Mouse (Mus musculus) bone marrow, adult 2 months (tissue): Measurements from ENCODE around the gene Csnk1e. TPM values are rescaled to one million over a fixed set of nuclear protein-coding genes. Genes with fewer than 3 reads are reported as not detected.

Source experiments
- H3K27ac ChIP-seq: fragments of 200-500 bp; 2 replicates; pipeline ENCODE4 v1.5.1; 2012; ENCODE audit warnings: low read depth, mild to moderate bottlenecking, control low read depth, inconsistent platforms, low read length; ENCODE audit not compliant: control insufficient read depth, poor library complexity, insufficient read depth
- H3K4me1 ChIP-seq: fragments of 200-500 bp; 2 replicates; pipeline ENCODE4 v1.6.1; 2011; ENCODE audit warnings: low read length; ENCODE audit not compliant: control insufficient read depth, insufficient read depth
- H3K4me3 ChIP-seq: fragments of 200-500 bp; replicated peaks from 2 replicates; pipeline ENCODE3; 2011; ENCODE audit warnings: mild to moderate bottlenecking, low read depth, low read length, control low read depth; ENCODE audit not compliant: control insufficient read depth
- CTCF ChIP-seq: fragments of 200-500 bp; IDR thresholded peaks from 2 replicates; pipeline ENCODE4 v1.5.1; 2011; ENCODE audit warnings: low read length, control low read depth; ENCODE audit not compliant: control insufficient read depth, insufficient read depth
- POLR2A ChIP-seq: fragments of 200-500 bp; IDR thresholded peaks from 2 replicates; pipeline ENCODE4 v1.6.1; 2011; ENCODE audit warnings: low read depth, mild to moderate bottlenecking, control low read depth, low read length, borderline replicate concordance; ENCODE audit not compliant: control insufficient read depth
- WGBS: fragments of 180-500 bp; shearing (Covaris S2); methylation state at CpG from one replicate; pipeline ENCODE4 v1.1.7; 2018; 5-methylcytosine and 5-hydroxymethylcytosine counted together
- polyA plus RNA-seq: library from polyadenylated mRNA; stranded (reverse); fragments of >200 nt; gene quantifications from 2 replicates; pipeline ENCODE4 v1.2.4, GENCODE M21; 2011; ENCODE audit warnings: low replicate concordance; ENCODE audit not compliant: missing spikeins, insufficient read depth, insufficient read length

Csnk1e gene
- polyA plus RNA-seq, result 12.3 and 34.2 TPM in 2 replicates

- no peak within 1 kb of the TSS for H3K27ac ChIP-seq
- no peak; the same call in 1 of the 2 replicates for TF ChIP-seq POLR2A
- TF ChIP-seq CTCF, result no peak
- H3K4me1 ChIP-seq, result no peaks in the 10 kb centered on the region; the same call in 1 of the 2 replicates
- peak within 1 kb of the TSS; percentile 23 for H3K4me3 ChIP-seq
- WGBS, result 2% methylated on average over 24 of the region's 24 CpGs
These were observed at the start of gene Csnk1e for GRCm38 (mm10) chr15:79455106-79455810. Gene Csnk1e (minus strand): TSS chr15:79455566.

GRCm38 (mm10) chr15:79504707-79505452 is 49.5 kb upstream of the Csnk1e start, which contains the start of gene Kcnj4:
Gene Kcnj4 (minus strand): TSS chr15:79505241.
- H3K4me1 ChIP-seq, result no peaks in the 10 kb centered on the region
- 4% methylated on average over 60 of the region's 60 CpGs for WGBS

DNA sequence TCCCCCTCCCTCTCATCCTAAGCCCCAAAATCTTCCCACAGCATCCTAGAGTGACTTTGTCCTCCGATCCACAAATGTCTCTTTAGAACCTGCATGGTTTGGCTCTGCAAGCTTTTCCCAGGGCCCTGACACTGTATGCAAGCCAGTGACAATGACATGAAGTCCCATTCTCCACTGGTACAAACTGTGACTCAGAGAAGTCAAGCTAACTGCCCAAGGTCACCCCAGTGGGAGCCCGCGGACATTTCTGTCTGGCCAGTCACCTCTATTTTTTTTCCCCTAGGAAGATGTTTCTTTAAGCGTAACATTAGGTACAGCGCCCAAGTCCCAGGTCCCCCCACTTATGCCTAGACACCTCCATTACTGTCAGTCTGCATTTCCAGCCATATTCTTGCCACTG is 48.1 kb upstream of the Csnk1e start:
- 77% methylated on average over 5 of the region's 5 CpGs for WGBS
- Histone ChIP-seq H3K27ac (no peak overlapping the region), H3K4me1 (no peaks in the 10 kb centered on the region), H3K4me3 (no peak overlapping the region)
- no peak for TF ChIP-seq POLR2A
- no peak for TF ChIP-seq CTCF

More at GRCm38 (mm10) chr15:79504707-79505452, 49.5 kb upstream of the Csnk1e start, which contains the start of gene Kcnj4:
- H3K4me3 ChIP-seq, result no peak within 1 kb of the TSS
- H3K27ac ChIP-seq, result no peak within 1 kb of the TSS
- TF ChIP-seq POLR2A, result no peak
- TF ChIP-seq CTCF, result no peak

- H3K27ac ChIP-seq, result no peak overlapping the region
- TF ChIP-seq POLR2A (no peak), CTCF (no peak)
- WGBS, result 17% methylated on average over 18 of the region's 18 CpGs
- no peaks in the 10 kb centered on the region for H3K4me1 ChIP-seq
- no peak overlapping the region for H3K4me3 ChIP-seq
These were observed 47.5 kb upstream of the Csnk1e start for GRCm38 (mm10) chr15:79502891-79503341.

GRCm38 (mm10) chr15:79500110-79500509 is 44.7 kb upstream of the Csnk1e start:
- no peaks in the 10 kb centered on the region for H3K4me1 ChIP-seq
- 84% methylated on average over 17 of the region's 17 CpGs for WGBS
- TF ChIP-seq POLR2A (no peak), CTCF (no peak)
- H3K4me3 ChIP-seq, result no peak overlapping the region
- H3K27ac ChIP-seq, result no peak overlapping the region

DNA sequence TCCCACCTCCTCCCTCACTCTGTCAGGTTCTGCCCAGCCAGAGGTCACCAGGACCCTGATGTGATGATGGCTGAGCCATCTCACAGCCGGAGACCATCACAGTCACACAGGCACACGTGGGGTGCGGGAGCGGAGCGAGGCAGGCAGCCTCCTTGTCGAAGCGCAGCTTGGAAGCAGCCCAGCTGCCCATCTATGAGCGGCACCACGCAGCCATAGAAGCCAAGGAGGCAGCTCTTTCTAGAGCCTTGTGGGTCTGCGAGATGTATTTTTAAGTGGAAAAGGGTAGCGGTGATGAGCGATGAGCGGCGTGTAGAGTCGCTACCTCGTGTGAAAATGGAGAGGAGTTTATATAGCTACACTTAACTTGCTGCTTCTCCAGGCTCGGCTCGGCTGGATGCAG is 38.2 kb upstream of the Csnk1e start:
- TF ChIP-seq POLR2A, result no peak
- no peak for TF ChIP-seq CTCF
- no peak overlapping the region for H3K27ac ChIP-seq
- 57% methylated on average over 18 of the region's 18 CpGs for WGBS
- H3K4me1 ChIP-seq, result no peaks in the 10 kb centered on the region
- no peak overlapping the region for H3K4me3 ChIP-seq

GRCm38 (mm10) chr15:79489463-79489862 is 34.1 kb upstream of the Csnk1e start:
- 77% methylated on average over 11 of the region's 11 CpGs for WGBS
- TF ChIP-seq CTCF, result no peak
- no peak for TF ChIP-seq POLR2A
- no peaks in the 10 kb centered on the region for H3K4me1 ChIP-seq
- no peak overlapping the region for H3K27ac ChIP-seq
- no peak overlapping the region for H3K4me3 ChIP-seq

GRCm38 (mm10) chr15:79481181-79481688 is 25.9 kb upstream of the Csnk1e start:
- TF ChIP-seq CTCF (no peak), POLR2A (no peak)
- H3K4me1 ChIP-seq, result no peaks in the 10 kb centered on the region

More at GRCm38 (mm10) chr15:79481181-79481688, 25.9 kb upstream of the Csnk1e start:
- WGBS, result 37% methylated on average over 15 of the region's 15 CpGs
- Histone ChIP-seq H3K27ac (no peak overlapping the region), H3K4me3 (no peak overlapping the region)
